Mouse (Mus musculus) neutrophil, adult 83 days (primary cell): ENCODE measurements around the gene Exosc6. TPM values are rescaled to one million over a fixed set of nuclear protein-coding genes. Genes with fewer than 3 reads are reported as not detected.

Source experiments
- total RNA-seq, 2 experiments: library from RNA; stranded (reverse); gene quantifications; one replicate each; pipeline ENCODE4 v1.2.4; 2023

Exosc6 gene
- total RNA-seq: 1 to 10 TPM; 1.2 to 2.1 TPM

GRCm38 (mm10) chr8:111056158-111056663 lies at the start of gene Exosc6:
TSS of gene Exosc6 (plus strand) at chr8:111056339.

GRCm38 (mm10) chr8:111031572-111031971 lies 24.6 kb upstream of the Exosc6 start, which contains the start of gene Ddx19b:
TSS of gene Ddx19b (minus strand) at chr8:111031751.

GRCm38 (mm10) chr8:111032916-111033315 lies 23.2 kb upstream of the Exosc6 start, which contains the start of gene Aars:
TSS of gene Aars (plus strand) at chr8:111033144.

GRCm38 (mm10) chr8:111092326-111092725 lies 36.2 kb downstream of the Exosc6 start, which contains the start of gene Clec18a:
TSS of gene Clec18a (minus strand) at chr8:111092426.

GRCm38 (mm10) chr8:111093865-111094718 lies 38.0 kb downstream of the Exosc6 start, which contains the start of gene Pdpr:
TSS of gene Pdpr (plus strand) at chr8:111094630.

Other genes with a start within 250 kb of the Exosc6 start
- 10 to 100 TPM; 46.3 to 52.9 TPM for gene Cog4, start 209.7 kb upstream of the Exosc6 start, total RNA-seq
- 10 to 100 TPM; 60.0 to 63.3 TPM for gene Sf3b3, start 209.6 kb upstream of the Exosc6 start, total RNA-seq
- gene Fuk, start 153.9 kb upstream of the Exosc6 start, total RNA-seq: 1 to 10 TPM; 8.2 to 8.5 TPM
- gene St3gal2, start 136.4 kb upstream of the Exosc6 start, total RNA-seq: 10 to 100 TPM; 37.8 to 49.0 TPM
- 10 to 100 TPM; 30.1 to 37.6 TPM for gene Ddx19a, start 58.5 kb upstream of the Exosc6 start, total RNA-seq
- 1 to 10 TPM; 6.0 to 6.4 TPM for gene Ddx19b, start 24.6 kb upstream of the Exosc6 start, total RNA-seq
- 10 to 100 TPM; 21.2 to 26.7 TPM for gene Aars, start 23.2 kb upstream of the Exosc6 start, total RNA-seq
- not detected for gene Clec18a, start 36.1 kb downstream of the Exosc6 start, total RNA-seq
- gene Pdpr, start 38.3 kb downstream of the Exosc6 start, total RNA-seq: 10 to 100 TPM; 11.4 to 15.0 TPM
- 10 to 100 TPM; 53.4 to 54.3 TPM for gene Glg1, start 202.9 kb downstream of the Exosc6 start, total RNA-seq
- gene Rfwd3, start 243.9 kb downstream of the Exosc6 start, total RNA-seq: 10 to 100 TPM; 47.5 to 49.5 TPM